ENCODE assay signal across 16 mouse cellular contexts in the genomic region with DNA sequence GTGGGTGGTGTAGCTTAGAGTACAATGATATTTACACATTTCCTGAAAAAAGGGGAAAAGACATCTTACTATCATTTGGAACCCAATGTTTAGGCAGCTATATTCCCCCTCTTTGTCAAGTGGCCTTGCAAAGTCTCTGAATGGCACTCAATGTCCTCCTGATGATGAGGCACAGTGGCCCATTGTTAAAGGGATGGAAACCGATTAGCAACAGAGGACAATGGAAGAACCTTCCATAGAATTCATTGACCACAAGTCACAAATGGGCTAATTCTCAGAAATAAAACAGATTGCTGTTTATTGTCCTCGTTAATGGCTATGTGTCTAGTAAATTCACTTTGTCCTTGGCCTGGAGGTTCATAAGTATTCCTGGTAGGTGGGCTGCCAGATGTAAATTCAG.
DNase-seq lines count a peak whose midpoint lies in the region.
"Had no signal": no experiment of that assay in that cellular context is flagged by ENCODE, and none has a peak within 500 bp of the region (broad histone marks: within the 10 kb centered on the region; RNA-seq: fewer than 3 reads in every experiment).

No protein-coding gene starts in this region.

- peak; percentile 5 for DNase-seq in layer of hippocampus, adult 9-10 months (ENCODE audit: low spot score)
- DNase-seq in layer of hippocampus, adult 8-10 months (ENCODE audit: low spot score in 2 of 2) = no peak
- DNase-seq in ES-CJ7 (ENCODE audit: low read depth, low spot score) (peak; percentile 22), ZHBTc4 (ENCODE audit: low read depth, low spot score) (peak; percentile 45)
- no peak for DNase-seq in left cerebral cortex, postnatal 14 days (ENCODE audit: low spot score in 2 of 2)
- no peak for DNase-seq in thymus, postnatal 0 days (ENCODE audit: low spot score)
- DNase-seq: adrenal gland, postnatal 10 days; B cell, adult 2 months; cerebellum, adult 11-12 months; cerebellum, adult 8-10 months; cerebellum, postnatal 10 days; cerebellum, postnatal 36 days; embryo, embryonic 11 days; gastrocnemius, postnatal 25 days; heart, adult 2 months; heart, postnatal 14 days had no signal

- intact Hi-C loops in left cerebral cortex, postnatal 14 days (cut with DNase I) = no loop called here

Comparison
In these comparisons a context has a peak if more than half of its experiments do, and no peak if none do; other contexts are left out.
1. DNase-seq: peak in layer of hippocampus, adult 9-10 months (single experiment), ES-CJ7 (single experiment) and ZHBTc4 (single experiment); none in layer of hippocampus, adult 8-10 months (0 of 2), left cerebral cortex, postnatal 14 days (0 of 2) and thymus, postnatal 0 days (single experiment).